Mouse (Mus musculus) limb, embryonic 12.5 days (tissue): ENCODE results near the gene Lnpep. TPM values are rescaled to one million over a fixed set of nuclear protein-coding genes. Genes with fewer than 3 reads are reported as not detected.
A peak's percentile ranks its signal among the peaks of the same experiment; 100 is the strongest.

Source experiments
- ATAC-seq: fragments of 200-750 bp; cut with Nextera tagmentation; 2 replicates; pipeline ENCODE4 v1.8.0; 2017; ENCODE audit warnings: low read depth, moderate TSS enrichment; ENCODE audit not compliant: insufficient number of reproducible peaks, insufficient read depth, low FRiP score, low TSS enrichment
- H3K27ac ChIP-seq: fragments of 300-500 bp; sonication (generic); 2 replicates; pipeline ENCODE4 v1.5.1; 2016; ENCODE audit warnings: mild to moderate bottlenecking, moderate library complexity
- H3K27me3 ChIP-seq: fragments of 300-500 bp; sonication (generic); 2 replicates; pipeline ENCODE4 v1.6.1; 2016; ENCODE audit warnings: mild to moderate bottlenecking, moderate library complexity
- H3K36me3 ChIP-seq: fragments of 300-500 bp; sonication (generic); 2 replicates; pipeline ENCODE4 v1.6.1; 2016; ENCODE audit warnings: mild to moderate bottlenecking, moderate library complexity
- H3K4me1 ChIP-seq: fragments of 300-500 bp; sonication (generic); replicated peaks from 2 replicates; pipeline ENCODE4 v1.6.1; 2016
- H3K4me2 ChIP-seq: fragments of 300-500 bp; sonication (generic); 2 replicates; pipeline ENCODE4 v1.6.1; 2016; ENCODE audit warnings: mild to moderate bottlenecking, moderate library complexity
- H3K4me3 ChIP-seq: fragments of 300-500 bp; sonication (generic); replicated peaks from 2 replicates; pipeline ENCODE4 v1.5.1; 2016; ENCODE audit warnings: mild to moderate bottlenecking
- H3K9ac ChIP-seq: fragments of 300-500 bp; sonication (generic); replicated peaks from 2 replicates; pipeline ENCODE4 v1.6.1; 2016; ENCODE audit warnings: mild to moderate bottlenecking, moderate library complexity
- H3K9me3 ChIP-seq: fragments of 300-500 bp; sonication (generic); 2 replicates; pipeline ENCODE4 v1.6.1; 2016; ENCODE audit warnings: mild to moderate bottlenecking, moderate library complexity
- WGBS: fragments of 180-500 bp; shearing (Covaris S2); methylation state at CpG from one replicate; pipeline ENCODE4 v1.1.7; 2016; 5-methylcytosine and 5-hydroxymethylcytosine counted together
- polyA plus RNA-seq: library from polyadenylated mRNA; unstranded; fragments of >200 nt; fragmentation: Nextera tagmentation; extraction: Ambion mirVana; gene quantifications from 2 replicates; pipeline ENCODE4 v1.2.1, GENCODE M21; 2016

The Lnpep gene
- polyA plus RNA-seq, 1 experiment from 2014 or later: 11.6 TPM

GRCm38 (mm10) chr17:17492116-17492515 is 132.7 kb downstream of the Lnpep start:
- no peak for ATAC-seq
- H3K4me2 ChIP-seq: peak overlapping the region; percentile 47; the same call in 1 of the 2 replicates
- no peak overlapping the region for H3K4me3 ChIP-seq

GRCm38 (mm10) chr17:17491622-17492001 is 133.2 kb downstream of the Lnpep start:
- Histone ChIP-seq H3K4me1 (peaks cover 33% of the 10 kb centered on the region), H3K4me3 (0 out of 2 replicates have a peak overlapping the region, but pooled peaks have one; percentile 12), H3K27ac (peak overlapping the region; percentile 90), H3K9me3 (no peaks in the 10 kb centered on the region), H3K9ac (no peak overlapping the region), H3K4me2 (peak overlapping the region; percentile 47), H3K36me3 (no peaks in the 10 kb centered on the region), H3K27me3 (no peaks in the 10 kb centered on the region)
- WGBS: 15% methylated on average over 7 of the region's 7 CpGs
- peak; percentile 39; the same call in 1 of the 2 replicates for ATAC-seq

More at GRCm38 (mm10) chr17:17492116-17492515, 132.7 kb downstream of the Lnpep start:
- Histone ChIP-seq H3K4me1 (peaks cover 31% of the 10 kb centered on the region), H3K36me3 (no peaks in the 10 kb centered on the region), H3K27ac (peak overlapping the region; percentile 90), H3K27me3 (no peaks in the 10 kb centered on the region), H3K9me3 (no peaks in the 10 kb centered on the region), H3K9ac (no peak overlapping the region)
- 54% methylated on average over 8 of the region's 8 CpGs for WGBS

GRCm38 (mm10) chr17:17490820-17491621 is 133.8 kb downstream of the Lnpep start:
- H3K27ac ChIP-seq: peak overlapping the region; percentile 90
- H3K9me3 ChIP-seq: no peaks in the 10 kb centered on the region
- peaks cover 39% of the 10 kb centered on the region for H3K4me1 ChIP-seq
- WGBS: 10% methylated on average over 15 of the region's 15 CpGs
- H3K36me3 ChIP-seq: no peaks in the 10 kb centered on the region
- peak overlapping the region; percentile 12; the same call in 1 of the 2 replicates for H3K4me3 ChIP-seq
- peak; percentile 88 for ATAC-seq
- H3K9ac ChIP-seq: no peak overlapping the region
- H3K4me2 ChIP-seq: peak overlapping the region; percentile 47
- no peaks in the 10 kb centered on the region for H3K27me3 ChIP-seq

- no peak overlapping the region for H3K4me3 ChIP-seq
- WGBS: 29% methylated on average over 2 of the region's 2 CpGs
- no peaks in the 10 kb centered on the region for H3K27me3 ChIP-seq
- no peaks in the 10 kb centered on the region for H3K9me3 ChIP-seq
- 0 out of 2 replicates have a peak overlapping the region, but pooled peaks have one; percentile 12 for H3K9ac ChIP-seq
- no peaks in the 10 kb centered on the region for H3K36me3 ChIP-seq
- no peak for ATAC-seq
- peaks cover 37% of the 10 kb centered on the region for H3K4me1 ChIP-seq
- no peak overlapping the region for H3K4me2 ChIP-seq
- H3K27ac ChIP-seq: peak overlapping the region; percentile 64; the same call in 1 of the 2 replicates
These were observed 139.1 kb downstream of the Lnpep start for GRCm38 (mm10) chr17:17485789-17486188.

Other genes with a start within 250 kb of the Lnpep start
- 35.1 and 38.9 TPM in 2 replicates for gene Lix1, start 222.4 kb downstream of the Lnpep start, polyA plus RNA-seq
- not detected in 2 replicates for gene Vmn2r90, start 78.7 kb upstream of the Lnpep start, polyA plus RNA-seq
- 62.7 and 62.8 TPM in 2 replicates for gene Spaca6, start 202.1 kb upstream of the Lnpep start, polyA plus RNA-seq
- gene Has1, start 230.2 kb upstream of the Lnpep start, polyA plus RNA-seq: 1.5 and 1.8 TPM in 2 replicates